Mouse (Mus musculus) megakaryocyte, embryonic 14.5 days (primary cell): Measurements from ENCODE around the gene Zhx3.

Experiments used
- FLI1 ChIP-seq: IDR thresholded peaks from 2 replicates; pipeline ENCODE4 v1.6.1; 2012; ENCODE audit warnings: low read length, inconsistent platforms, mixed read lengths
- GATA1 ChIP-seq: IDR thresholded peaks from 3 replicates; pipeline ENCODE4 v1.6.1; 2012; ENCODE audit warnings: mixed read lengths, low read length, inconsistent platforms, borderline replicate concordance

- TF ChIP-seq GATA1 (no peak), FLI1 (no peak)
Observed at GRCm38 (mm10) chr2:160739647-160740356, 133.0 kb downstream of the Zhx3 start.
